Mouse (Mus musculus): ENCODE results near the gene Rimkla. TPM values are rescaled to one million over a fixed set of nuclear protein-coding genes. Genes with fewer than 3 reads are reported as not detected.

Rimkla gene
- polyA plus RNA-seq, 1 experiment from 2014 or later: 1.8 TPM

- WGBS: 60% methylated on average over 9 of the region's 9 CpGs
- Histone ChIP-seq H3K4me1 (ENCODE audit: insufficient read depth, low read length) (peaks cover 5% of the 10 kb centered on the region; the same call in 1 of the 2 replicates), H3K9ac (replicated peaks; ENCODE audit: low read length) (no peak overlapping the region), H3K27me3 (ENCODE audit: insufficient read depth, low read length) (no peaks in the 10 kb centered on the region), H3K36me3 (ENCODE audit: insufficient read depth, low read length) (no peaks in the 10 kb centered on the region), H3K9me3 (ENCODE audit: low read length) (no peaks in the 10 kb centered on the region), H3K27ac (ENCODE audit: low read length) (no peak overlapping the region), H3K4me3 (ENCODE audit: low read length) (no peak overlapping the region), H3K4me2 (replicated peaks; ENCODE audit: low read depth, low read length) (no peak overlapping the region)
- no peak for ATAC-seq (ENCODE audit: low FRiP score, low TSS enrichment)
Observed at GRCm38 (mm10) chr4:119483051-119483450, 9.4 kb downstream of the Rimkla start.

- H3K27me3 ChIP-seq (ENCODE audit: insufficient read depth, low read length): no peaks in the 10 kb centered on the region
- no peak overlapping the region for H3K4me2 ChIP-seq (replicated peaks; ENCODE audit: low read depth, low read length)
- H3K36me3 ChIP-seq (ENCODE audit: insufficient read depth, low read length): no peaks in the 10 kb centered on the region
- ATAC-seq (ENCODE audit: low FRiP score, low TSS enrichment): peak; percentile 21; the same call in 1 of the 2 replicates
- WGBS: 16% methylated on average over 5 of the region's 5 CpGs
- no peaks in the 10 kb centered on the region for H3K9me3 ChIP-seq (ENCODE audit: low read length)
- no peak overlapping the region for H3K9ac ChIP-seq (replicated peaks; ENCODE audit: low read length)
- H3K27ac ChIP-seq (ENCODE audit: low read length): no peak overlapping the region
- no peak overlapping the region for H3K4me3 ChIP-seq (ENCODE audit: low read length)
- H3K4me1 ChIP-seq (ENCODE audit: insufficient read depth, low read length): peaks cover 7% of the 10 kb centered on the region; the same call in 1 of the 2 replicates
Observed at GRCm38 (mm10) chr4:119473150-119473549, 19.3 kb downstream of the Rimkla start.

- Histone ChIP-seq H3K27me3 (ENCODE audit: insufficient read depth, low read length) (no peaks in the 10 kb centered on the region), H3K9ac (replicated peaks; ENCODE audit: low read length) (no peak overlapping the region), H3K9me3 (ENCODE audit: low read length) (no peaks in the 10 kb centered on the region), H3K4me2 (replicated peaks; ENCODE audit: low read depth, low read length) (no peak overlapping the region), H3K36me3 (ENCODE audit: insufficient read depth, low read length) (no peaks in the 10 kb centered on the region), H3K27ac (ENCODE audit: low read length) (no peak overlapping the region), H3K4me3 (ENCODE audit: low read length) (no peak overlapping the region), H3K4me1 (ENCODE audit: insufficient read depth, low read length) (peaks cover 7% of the 10 kb centered on the region; the same call in 1 of the 2 replicates)
- peak; percentile 69; the same call in 1 of the 2 replicates for ATAC-seq (ENCODE audit: low FRiP score, low TSS enrichment)
- WGBS: 42% methylated on average over 9 of the region's 9 CpGs
Observed at GRCm38 (mm10) chr4:119472545-119472944, 19.9 kb downstream of the Rimkla start.

GRCm38 (mm10) chr4:119467720-119468380, 24.6 kb downstream of the Rimkla start:
- 80% methylated on average over 16 of the region's 16 CpGs for WGBS
- no peak overlapping the region for H3K27ac ChIP-seq (ENCODE audit: low read length)
- H3K27me3 ChIP-seq (ENCODE audit: insufficient read depth, low read length): no peaks in the 10 kb centered on the region
- H3K4me1 ChIP-seq (ENCODE audit: insufficient read depth, low read length): peaks cover 15% of the 10 kb centered on the region
- no peak overlapping the region for H3K4me3 ChIP-seq (ENCODE audit: low read length)
- ATAC-seq (ENCODE audit: low FRiP score, low TSS enrichment): no peak
- no peaks in the 10 kb centered on the region for H3K36me3 ChIP-seq (ENCODE audit: insufficient read depth, low read length)
- no peak overlapping the region for H3K4me2 ChIP-seq (replicated peaks; ENCODE audit: low read depth, low read length)
- no peaks in the 10 kb centered on the region for H3K9me3 ChIP-seq (ENCODE audit: low read length)
- H3K9ac ChIP-seq (replicated peaks; ENCODE audit: low read length): no peak overlapping the region

GRCm38 (mm10) chr4:119465841-119466240, 26.6 kb downstream of the Rimkla start:
- H3K27me3 ChIP-seq (ENCODE audit: insufficient read depth, low read length): no peaks in the 10 kb centered on the region
- no peaks in the 10 kb centered on the region for H3K9me3 ChIP-seq (ENCODE audit: low read length)
- no peak for ATAC-seq (ENCODE audit: low FRiP score, low TSS enrichment)
- no peak overlapping the region for H3K4me3 ChIP-seq (ENCODE audit: low read length)
- no peak overlapping the region for H3K9ac ChIP-seq (replicated peaks; ENCODE audit: low read length)
- H3K36me3 ChIP-seq (ENCODE audit: insufficient read depth, low read length): no peaks in the 10 kb centered on the region
- H3K27ac ChIP-seq (ENCODE audit: low read length): no peak overlapping the region
- peaks cover 23% of the 10 kb centered on the region for H3K4me1 ChIP-seq (ENCODE audit: insufficient read depth, low read length)
- no peak overlapping the region for H3K4me2 ChIP-seq (replicated peaks; ENCODE audit: low read depth, low read length)
- WGBS: 93% methylated on average over 5 of the region's 5 CpGs

- WGBS: 64% methylated on average over 13 of the region's 13 CpGs
- no peak overlapping the region for H3K4me2 ChIP-seq (replicated peaks; ENCODE audit: low read depth, low read length)
- no peak overlapping the region for H3K4me3 ChIP-seq (ENCODE audit: low read length)
- H3K27me3 ChIP-seq (ENCODE audit: insufficient read depth, low read length): no peaks in the 10 kb centered on the region
- ATAC-seq (ENCODE audit: low FRiP score, low TSS enrichment): no peak
- no peak overlapping the region for H3K9ac ChIP-seq (replicated peaks; ENCODE audit: low read length)
- peaks cover 27% of the 10 kb centered on the region for H3K4me1 ChIP-seq (ENCODE audit: insufficient read depth, low read length)
- H3K36me3 ChIP-seq (ENCODE audit: insufficient read depth, low read length): no peaks in the 10 kb centered on the region
- peak overlapping the region; percentile 31; the same call in 1 of the 2 replicates for H3K27ac ChIP-seq (ENCODE audit: low read length)
- H3K9me3 ChIP-seq (ENCODE audit: low read length): no peaks in the 10 kb centered on the region
Observed at GRCm38 (mm10) chr4:119463756-119464419, 28.5 kb downstream of the Rimkla start.

GRCm38 (mm10) chr4:119462858-119463755, 29.3 kb downstream of the Rimkla start:
- peaks cover 27% of the 10 kb centered on the region for H3K4me1 ChIP-seq (ENCODE audit: insufficient read depth, low read length)
- H3K9ac ChIP-seq (replicated peaks; ENCODE audit: low read length): no peak overlapping the region
- H3K36me3 ChIP-seq (ENCODE audit: insufficient read depth, low read length): no peaks in the 10 kb centered on the region
- peak overlapping the region; percentile 31; the same call in 1 of the 2 replicates for H3K27ac ChIP-seq (ENCODE audit: low read length)
- H3K9me3 ChIP-seq (ENCODE audit: low read length): no peaks in the 10 kb centered on the region
- H3K4me2 ChIP-seq (replicated peaks; ENCODE audit: low read depth, low read length): no peak overlapping the region
- no peaks in the 10 kb centered on the region for H3K27me3 ChIP-seq (ENCODE audit: insufficient read depth, low read length)
- WGBS: 39% methylated on average over 11 of the region's 11 CpGs
- H3K4me3 ChIP-seq (ENCODE audit: low read length): no peak overlapping the region
- peak; percentile 77 for ATAC-seq (ENCODE audit: low FRiP score, low TSS enrichment)

GRCm38 (mm10) chr4:119462457-119462856, 30.0 kb downstream of the Rimkla start:
- Histone ChIP-seq H3K4me3 (ENCODE audit: low read length) (no peak overlapping the region), H3K4me2 (replicated peaks; ENCODE audit: low read depth, low read length) (no peak overlapping the region), H3K9me3 (ENCODE audit: low read length) (no peaks in the 10 kb centered on the region), H3K4me1 (ENCODE audit: insufficient read depth, low read length) (peaks cover 27% of the 10 kb centered on the region), H3K36me3 (ENCODE audit: insufficient read depth, low read length) (no peaks in the 10 kb centered on the region), H3K9ac (replicated peaks; ENCODE audit: low read length) (no peak overlapping the region), H3K27ac (ENCODE audit: low read length) (no peak overlapping the region; the same call in 1 of the 2 replicates), H3K27me3 (ENCODE audit: insufficient read depth, low read length) (no peaks in the 10 kb centered on the region)
- ATAC-seq (ENCODE audit: low FRiP score, low TSS enrichment): 0 out of 2 replicates have a peak, but pooled peaks have one; percentile 2
- 75% methylated on average over 3 of the region's 3 CpGs for WGBS

GRCm38 (mm10) chr4:119460728-119461141, 31.7 kb downstream of the Rimkla start:
- Histone ChIP-seq H3K9ac (replicated peaks; ENCODE audit: low read length) (no peak overlapping the region), H3K27me3 (ENCODE audit: insufficient read depth, low read length) (no peaks in the 10 kb centered on the region), H3K4me1 (ENCODE audit: insufficient read depth, low read length) (peaks cover 27% of the 10 kb centered on the region), H3K27ac (ENCODE audit: low read length) (0 out of 2 replicates have a peak overlapping the region, but pooled peaks have one; percentile 21), H3K4me2 (replicated peaks; ENCODE audit: low read depth, low read length) (no peak overlapping the region; the same call in 1 of the 2 replicates), H3K9me3 (ENCODE audit: low read length) (no peaks in the 10 kb centered on the region), H3K36me3 (ENCODE audit: insufficient read depth, low read length) (no peaks in the 10 kb centered on the region), H3K4me3 (ENCODE audit: low read length) (no peak overlapping the region)
- ATAC-seq (ENCODE audit: low FRiP score, low TSS enrichment): peak; percentile 72
- WGBS: 23% methylated on average over 8 of the region's 8 CpGs
